Mouse (Mus musculus) hindbrain, embryonic 16.5 days (tissue): ENCODE data around the gene Keap1. TPM values are rescaled to one million over a fixed set of nuclear protein-coding genes. Genes with fewer than 3 reads are reported as not detected.

Experiments
- ATAC-seq: fragments of 200-750 bp; cut with Nextera tagmentation; 2 replicates; pipeline ENCODE4 v1.8.0; 2017; ENCODE audit warnings: moderate TSS enrichment, moderate library complexity
- H3K27ac ChIP-seq: fragments of 300-500 bp; sonication (generic); 2 replicates; pipeline ENCODE4 v1.5.1; 2014; ENCODE audit warnings: low read depth, mild to moderate bottlenecking, control low read depth, low read length, moderate library complexity
- H3K27me3 ChIP-seq: fragments of 300-500 bp; sonication (generic); replicated peaks from 2 replicates; pipeline ENCODE4 v1.6.1; 2014; ENCODE audit warnings: low read length; ENCODE audit not compliant: control insufficient read depth, insufficient read depth
- H3K36me3 ChIP-seq: fragments of 300-500 bp; sonication (generic); 2 replicates; pipeline ENCODE4 v1.6.1; 2014; ENCODE audit warnings: mild to moderate bottlenecking, low read length, moderate library complexity, mixed read lengths; ENCODE audit not compliant: control insufficient read depth, insufficient read depth
- H3K4me1 ChIP-seq: fragments of 300-500 bp; sonication (generic); 2 replicates; pipeline ENCODE4 v1.6.1; 2014; ENCODE audit warnings: low read depth, low read length; ENCODE audit not compliant: control insufficient read depth, insufficient read depth
- H3K4me2 ChIP-seq: fragments of 300-500 bp; sonication (generic); 2 replicates; pipeline ENCODE4 v1.6.1; 2014; ENCODE audit warnings: mild to moderate bottlenecking, low read length, control low read depth, moderate library complexity
- H3K4me3 ChIP-seq: fragments of 300-500 bp; sonication (generic); 2 replicates; pipeline ENCODE4 v1.5.1; 2014; ENCODE audit warnings: mild to moderate bottlenecking, low read length, control low read depth, moderate library complexity
- H3K9ac ChIP-seq: fragments of 300-500 bp; sonication (generic); 2 replicates; pipeline ENCODE4 v1.6.1; 2014; ENCODE audit warnings: low read depth, mild to moderate bottlenecking, control low read depth, low read length, moderate library complexity
- H3K9me3 ChIP-seq: fragments of 300-500 bp; sonication (generic); 2 replicates; pipeline ENCODE4 v1.6.1; 2014; ENCODE audit warnings: mild to moderate bottlenecking, low read length, moderate library complexity; ENCODE audit not compliant: control insufficient read depth
- WGBS: fragments of 180-500 bp; shearing (Covaris S2); extraction: QIAGEN DNeasy Blood & Tissue Kit; methylation state at CpG from one replicate; pipeline ENCODE4 v1.1.7; 2014; 5-methylcytosine and 5-hydroxymethylcytosine counted together
- polyA plus RNA-seq: library from polyadenylated mRNA; unstranded; fragments of >200 nt; fragmentation: Nextera tagmentation; extraction: Ambion mirVana; gene quantifications from 2 replicates; pipeline ENCODE4 v1.2.1, GENCODE M21; 2015

Keap1 gene
- polyA plus RNA-seq, 1 experiment from 2014 or later: 72.0 TPM

DNA sequence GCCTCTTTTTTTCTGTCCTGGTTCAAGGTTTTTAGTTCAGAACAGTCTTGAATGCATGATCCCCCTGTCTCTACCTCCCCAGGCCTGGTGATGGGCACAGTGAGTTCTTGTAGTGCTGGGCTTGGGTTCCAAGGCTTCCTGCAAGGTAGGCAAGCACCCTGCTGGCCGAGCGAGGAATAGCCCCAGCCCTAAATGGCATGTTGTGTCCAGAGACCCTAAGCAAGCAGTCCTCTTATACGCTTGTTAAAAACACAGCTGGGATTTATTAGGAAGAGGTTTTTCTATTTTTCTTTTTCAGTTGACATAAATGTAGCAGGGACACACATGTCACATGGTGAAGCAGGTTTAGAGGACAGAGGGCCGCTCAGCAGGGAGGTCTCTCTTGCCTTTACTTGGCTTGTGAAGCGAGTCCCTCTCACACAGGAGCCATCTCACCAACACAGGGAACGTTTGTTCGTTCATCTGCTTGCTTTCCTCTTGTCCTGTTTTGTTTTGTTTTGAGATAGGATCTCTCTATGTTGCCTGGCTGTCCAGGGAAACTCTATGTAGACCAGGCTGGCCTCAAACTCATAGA is 25.5 kb downstream of the Keap1 start:
- no peak overlapping the region for H3K27ac ChIP-seq
- H3K36me3 ChIP-seq: peaks cover 13% of the 10 kb centered on the region
- no peak overlapping the region for H3K9ac ChIP-seq
- H3K4me2 ChIP-seq: no peak overlapping the region
- no peaks in the 10 kb centered on the region for H3K9me3 ChIP-seq
- H3K27me3 ChIP-seq: no peaks in the 10 kb centered on the region
- no peaks in the 10 kb centered on the region for H3K4me1 ChIP-seq
- no peak for ATAC-seq
- no peak overlapping the region for H3K4me3 ChIP-seq
- 35% methylated on average over 7 of the region's 7 CpGs for WGBS

GRCm38 (mm10) chr9:21211624-21212023 is 27.5 kb downstream of the Keap1 start:
- no peak overlapping the region for H3K4me2 ChIP-seq
- no peak overlapping the region for H3K9ac ChIP-seq
- H3K36me3 ChIP-seq: peaks cover 16% of the 10 kb centered on the region
- no peak overlapping the region for H3K27ac ChIP-seq
- H3K4me1 ChIP-seq: no peaks in the 10 kb centered on the region
- no peak for ATAC-seq
- no peaks in the 10 kb centered on the region for H3K27me3 ChIP-seq
- H3K4me3 ChIP-seq: no peak overlapping the region
- no peaks in the 10 kb centered on the region for H3K9me3 ChIP-seq
- 87% methylated on average over 7 of the region's 7 CpGs for WGBS

- H3K27me3 ChIP-seq: no peaks in the 10 kb centered on the region
- H3K9ac ChIP-seq: no peak overlapping the region
- no peak overlapping the region for H3K4me3 ChIP-seq
- WGBS: 79% methylated on average over 6 of the region's 6 CpGs
- ATAC-seq: no peak
- H3K4me1 ChIP-seq: no peaks in the 10 kb centered on the region
- no peaks in the 10 kb centered on the region for H3K9me3 ChIP-seq
- H3K36me3 ChIP-seq: peaks cover 20% of the 10 kb centered on the region
- no peak overlapping the region for H3K4me2 ChIP-seq
- no peak overlapping the region for H3K27ac ChIP-seq
Observed at GRCm38 (mm10) chr9:21210821-21211220, 28.3 kb downstream of the Keap1 start.

- Histone ChIP-seq H3K9me3 (no peaks in the 10 kb centered on the region), H3K4me1 (peaks cover 2% of the 10 kb centered on the region; the same call in 1 of the 2 replicates), H3K9ac (no peak overlapping the region), H3K27me3 (no peaks in the 10 kb centered on the region), H3K36me3 (peaks cover 24% of the 10 kb centered on the region), H3K4me2 (no peak overlapping the region), H3K4me3 (no peak overlapping the region), H3K27ac (no peak overlapping the region)
- no peak for ATAC-seq
- 62% methylated on average over 2 of the region's 2 CpGs for WGBS
Observed at GRCm38 (mm10) chr9:21208626-21209025, 30.5 kb downstream of the Keap1 start.

DNA sequence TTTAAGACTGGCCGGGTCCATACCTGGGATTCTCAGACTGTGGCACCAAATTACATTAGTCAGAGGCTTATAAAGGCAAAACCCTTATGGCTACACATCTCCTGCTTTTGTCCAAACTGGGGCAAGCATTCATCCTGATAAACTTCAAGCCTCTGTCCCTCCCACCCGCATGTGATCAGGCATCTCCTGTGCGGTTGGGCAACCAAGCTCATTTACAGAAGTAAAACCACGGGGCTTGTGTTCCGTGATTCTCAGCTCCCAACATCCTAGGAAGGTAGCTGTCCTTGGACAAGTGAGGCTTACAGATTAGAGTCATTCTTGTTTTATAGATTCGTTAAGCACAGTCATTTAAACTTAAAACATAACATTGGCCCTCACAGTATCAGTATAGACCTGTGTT is 32.3 kb downstream of the Keap1 start:
- Histone ChIP-seq H3K9ac (no peak overlapping the region), H3K27ac (no peak overlapping the region), H3K9me3 (no peaks in the 10 kb centered on the region), H3K27me3 (no peaks in the 10 kb centered on the region), H3K4me1 (peaks cover 2% of the 10 kb centered on the region; the same call in 1 of the 2 replicates), H3K36me3 (peaks cover 23% of the 10 kb centered on the region), H3K4me2 (no peak overlapping the region), H3K4me3 (no peak overlapping the region)
- no peak for ATAC-seq
- 92% methylated on average over 6 of the region's 6 CpGs for WGBS

DNA sequence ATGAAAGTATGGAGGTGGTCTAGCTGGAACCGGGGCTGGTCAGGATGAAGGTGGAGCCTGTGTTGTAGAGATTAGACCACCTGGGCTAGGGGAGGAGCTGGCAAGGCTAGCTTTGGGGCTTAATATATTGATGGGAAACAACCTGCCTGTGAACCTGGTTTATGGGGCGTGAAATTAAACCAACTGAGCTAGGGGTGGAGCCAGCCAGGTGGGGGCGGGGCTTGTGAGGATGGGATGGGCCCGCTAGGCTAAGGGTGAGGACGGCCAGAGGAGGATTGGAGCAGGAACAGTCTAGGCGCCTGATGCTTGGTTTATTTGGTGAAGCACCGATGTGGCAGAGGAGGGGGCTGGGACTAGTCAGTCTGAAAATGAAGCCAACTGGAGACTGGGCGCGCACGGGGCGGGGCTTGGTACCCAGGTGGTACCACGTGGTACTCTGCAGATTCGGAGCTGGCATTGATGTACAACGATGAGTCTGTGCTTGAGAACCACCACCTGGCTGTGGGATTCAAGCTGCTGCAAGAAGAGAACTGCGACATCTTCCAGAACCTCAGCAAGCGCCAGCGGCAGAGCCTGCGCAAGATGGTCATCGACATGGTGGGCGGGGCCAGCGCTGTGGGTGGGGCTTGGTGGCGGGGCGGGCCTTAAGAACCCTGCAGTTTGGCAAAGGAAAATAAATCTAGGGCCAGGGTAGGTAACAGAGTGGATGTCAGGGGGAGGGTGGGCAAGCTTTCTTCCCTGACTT is 34.5 kb downstream of the Keap1 start:
- 3% methylated on average over 23 of the region's 23 CpGs for WGBS
- Histone ChIP-seq H3K36me3 (peaks cover 21% of the 10 kb centered on the region), H3K4me3 (peak overlapping the region; percentile 33), H3K4me2 (peak overlapping the region; percentile 58), H3K9ac (peak overlapping the region; percentile 47), H3K27ac (peak overlapping the region; percentile 29; the same call in 1 of the 2 replicates), H3K27me3 (no peaks in the 10 kb centered on the region), H3K4me1 (peaks cover 2% of the 10 kb centered on the region; the same call in 1 of the 2 replicates), H3K9me3 (no peaks in the 10 kb centered on the region)
- peak; percentile 76 for ATAC-seq

GRCm38 (mm10) chr9:21204156-21204527 is 35.0 kb downstream of the Keap1 start:
- peak overlapping the region; percentile 58 for H3K4me2 ChIP-seq
- peaks cover 21% of the 10 kb centered on the region for H3K36me3 ChIP-seq
- no peaks in the 10 kb centered on the region for H3K9me3 ChIP-seq
- H3K27ac ChIP-seq: no peak overlapping the region
- H3K27me3 ChIP-seq: no peaks in the 10 kb centered on the region
- H3K9ac ChIP-seq: no peak overlapping the region
- H3K4me3 ChIP-seq: no peak overlapping the region
- no peak for ATAC-seq
- H3K4me1 ChIP-seq: peaks cover 2% of the 10 kb centered on the region; the same call in 1 of the 2 replicates
- WGBS: 30% methylated on average over 8 of the region's 8 CpGs

DNA sequence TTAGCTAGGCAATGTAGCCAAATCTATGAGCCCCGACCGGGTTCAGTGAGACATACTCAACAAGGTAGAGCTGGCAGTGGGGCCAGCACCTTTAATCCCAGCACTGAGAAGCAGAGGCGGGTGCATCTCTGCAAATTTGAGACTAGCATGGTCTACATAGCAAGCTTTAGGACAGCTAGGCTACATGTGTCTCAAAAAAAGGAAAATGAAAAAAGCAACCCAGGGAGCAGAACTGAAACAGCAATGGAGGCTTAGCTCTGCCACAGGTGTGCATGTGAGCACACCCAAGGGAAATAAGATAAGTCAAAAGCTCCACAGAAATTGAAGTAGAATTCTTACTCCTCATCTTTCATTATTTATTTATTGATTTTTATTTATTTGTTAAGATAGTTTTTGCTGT is 40.2 kb downstream of the Keap1 start:
- H3K4me2 ChIP-seq: no peak overlapping the region

DNA sequence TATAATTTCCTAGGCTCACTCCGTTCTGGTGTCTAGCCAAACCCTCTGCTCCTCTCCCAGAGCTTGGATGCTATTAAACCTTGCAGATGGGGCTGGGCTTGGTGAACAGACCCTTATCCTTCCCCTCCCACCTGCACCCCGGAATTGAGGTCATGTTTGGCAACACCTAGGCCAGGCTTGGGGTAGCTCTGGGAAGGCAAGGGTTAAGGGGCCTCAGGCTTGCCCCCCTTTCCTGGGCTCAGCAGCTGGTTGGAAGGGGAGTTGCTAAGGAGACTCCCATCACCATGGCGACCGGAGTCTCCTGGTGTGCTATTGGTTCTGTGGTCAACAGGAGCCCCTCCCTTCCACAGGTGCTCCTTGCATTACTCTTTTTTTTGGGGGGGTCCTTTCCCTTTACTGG is 41.2 kb downstream of the Keap1 start:
- 5% methylated on average over 4 of the region's 4 CpGs for WGBS
- Histone ChIP-seq H3K36me3 (peaks cover 7% of the 10 kb centered on the region), H3K27me3 (no peaks in the 10 kb centered on the region), H3K9ac (peak overlapping the region; percentile 78), H3K4me3 (peak overlapping the region; percentile 75), H3K27ac (peak overlapping the region; percentile 41; the same call in 1 of the 2 replicates), H3K4me1 (peaks cover 7% of the 10 kb centered on the region), H3K9me3 (no peaks in the 10 kb centered on the region), H3K4me2 (peak overlapping the region; percentile 76)
- ATAC-seq: peak; percentile 84

More for the DNA sequence above, 40.2 kb downstream of the Keap1 start:
- Histone ChIP-seq H3K9ac (no peak overlapping the region), H3K36me3 (peaks cover 10% of the 10 kb centered on the region), H3K4me3 (peak overlapping the region; percentile 75; the same call in 1 of the 2 replicates), H3K27me3 (no peaks in the 10 kb centered on the region), H3K9me3 (no peaks in the 10 kb centered on the region), H3K27ac (no peak overlapping the region), H3K4me1 (peaks cover 7% of the 10 kb centered on the region)
- 80% methylated on average over 3 of the region's 3 CpGs for WGBS
- ATAC-seq: no peak
